Mouse (Mus musculus): Measurements from ENCODE around the gene Fam50a. TPM values are rescaled to one million over a fixed set of nuclear protein-coding genes. Genes with fewer than 3 reads are reported as not detected.
A peak's percentile ranks its signal among the peaks of the same experiment; 100 is the strongest.
"Not testable (repeated sequence)": the region's sequence is repeated elsewhere in the genome, so short reads cannot be mapped to it uniquely, and the experiment has no call there.

Gene Fam50a
- total RNA-seq, 4 experiments from 2014 or later, result 62.3 to 82.0 (median 71.6) TPM

- no peak for DNase-seq
Measured at GRCm38 (mm10) chrX:74330166-74330930, 17.5 kb downstream of the Fam50a start.

GRCm38 (mm10) chrX:74352645-74353466 is 40.0 kb downstream of the Fam50a start:
- DNase-seq, result no peak

DNA sequence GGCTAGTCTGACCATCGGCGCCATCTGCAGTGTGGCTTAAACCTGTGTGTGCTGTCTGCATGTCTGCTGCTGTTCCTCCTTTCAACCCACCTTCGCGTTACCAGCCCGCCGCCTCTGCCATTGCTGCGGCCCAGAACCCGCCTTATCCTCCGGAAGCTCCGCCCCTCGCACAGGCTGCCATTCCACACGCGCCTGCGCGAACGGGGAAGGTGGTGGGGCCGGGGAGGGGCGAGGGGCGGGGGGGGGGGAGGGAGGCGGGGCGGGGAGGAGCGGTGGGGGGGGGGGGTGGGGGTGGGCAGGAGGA is 40.6 kb downstream of the Fam50a start, which contains the start of gene Lage3:
Gene Lage3 (minus strand): TSS at position 152 of the 304 bp plus-strand sequence.
- peak; percentile 73 for DNase-seq

GRCm38 (mm10) chrX:74357069-74357468 is 44.2 kb downstream of the Fam50a start:
- not testable (repeated sequence) for DNase-seq

DNA sequence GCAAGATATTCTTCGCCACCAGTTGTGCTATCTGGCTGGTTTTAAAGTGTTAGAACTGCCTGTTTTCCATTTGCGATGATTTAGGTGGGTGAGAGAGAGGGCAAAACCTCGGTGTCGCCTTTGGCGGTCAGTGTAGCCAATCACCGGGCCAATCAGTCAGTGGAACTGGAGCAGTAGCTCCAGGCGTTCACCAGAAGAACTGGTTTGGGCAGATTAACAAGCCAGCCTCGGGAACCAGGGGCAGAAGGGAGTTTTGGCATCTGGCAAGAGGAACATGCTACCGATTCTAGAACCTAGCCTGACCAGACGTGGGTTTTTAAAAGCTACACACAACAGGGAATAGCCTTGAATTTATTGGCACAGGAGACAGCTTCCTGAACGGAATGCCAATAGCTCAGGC is 46.3 kb downstream of the Fam50a start:
- no peak for DNase-seq

DNA sequence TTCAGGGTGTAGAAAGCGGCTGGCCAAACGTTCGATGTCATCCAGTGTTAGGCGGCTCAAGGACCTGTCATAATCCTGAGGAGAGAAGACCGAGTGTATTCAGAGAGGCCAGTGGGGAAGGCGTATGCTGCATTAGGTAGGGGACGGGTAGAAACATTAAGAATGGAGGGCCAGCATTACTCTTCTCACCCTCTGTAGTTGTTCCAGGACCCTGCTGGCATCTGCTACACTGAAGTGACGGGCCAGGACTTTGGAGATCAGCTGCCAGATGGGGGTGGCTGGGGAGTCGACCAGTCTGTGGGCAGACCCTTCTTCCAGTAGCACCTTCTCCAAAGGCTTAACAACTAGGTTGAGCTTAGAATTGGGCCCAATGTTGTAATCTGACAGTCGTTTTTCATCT is 54.7 kb downstream of the Fam50a start:
- no peak for DNase-seq

- peak; percentile 56 for DNase-seq
Measured at GRCm38 (mm10) chrX:74368209-74368909, 55.5 kb downstream of the Fam50a start.

Small RNAs within 50 kb of the gene (microRNA-seq; reads per million reads assigned to microRNA genes)
- gene Mir7091 (0 to 0.17 reads per million in 2 experiments), gene Mir7092 (0 to 0.18 reads per million in 2 experiments)

Other genes with a start within 250 kb of the Fam50a start
- not detected for gene Opn1mw, start 185.6 kb upstream of the Fam50a start, total RNA-seq (2022)
- gene Mecp2, start 177.7 kb upstream of the Fam50a start, total RNA-seq (2022), result 10 to 100 TPM; 37.8 to 56.5 (median 46.9) TPM
- not detected for gene Tex28, start 145.2 kb upstream of the Fam50a start, total RNA-seq (2022)
- gene Tktl1, start 135.8 kb upstream of the Fam50a start, total RNA-seq (2022), result not detected
- 100 to 1,000 TPM; 133 to 200 (median 168) TPM for gene Flna, start 63.2 kb upstream of the Fam50a start, total RNA-seq (2022)
- gene Emd, start 58.3 kb upstream of the Fam50a start, total RNA-seq (2022), result 10 to 100 TPM; 47.9 to 68.8 (median 57.1) TPM
- 100 to 1,000 TPM; 315 to 542 (median 416) TPM for gene Rpl10, start 42.2 kb upstream of the Fam50a start, total RNA-seq (2022)
- 100 to 1,000 TPM in 2 of 4 experiments, 10 to 100 TPM in 2; 82.9 to 124 (median 103) TPM for gene Taz, start 31.1 kb upstream of the Fam50a start, total RNA-seq (2022)
- 10 to 100 TPM; 16.3 to 28.6 (median 21.8) TPM for gene Dnase1l1, start 30.7 kb upstream of the Fam50a start, total RNA-seq (2022)
- gene Atp6ap1, start 15.9 kb upstream of the Fam50a start, total RNA-seq (2022), result 100 to 1,000 TPM; 246 to 263 (median 258) TPM
- gene Gdi1, start 8.0 kb upstream of the Fam50a start, total RNA-seq (2022), result 100 to 1,000 TPM; 219 to 342 (median 266) TPM
- gene Plxna3, start 16.0 kb downstream of the Fam50a start, total RNA-seq (2022), result 10 to 100 TPM in 3 of 4 experiments, 1 to 10 TPM in 1; 7.2 to 29.6 (median 19.1) TPM
- 10 to 100 TPM; 50.0 to 63.9 (median 53.6) TPM for gene Lage3, start 40.6 kb downstream of the Fam50a start, total RNA-seq (2022)
- 10 to 100 TPM; 65.7 to 68.0 (median 66.7) TPM for gene Ubl4a, start 60.2 kb downstream of the Fam50a start, total RNA-seq (2022)
- 10 to 100 TPM; 22.6 to 29.6 (median 26.1) TPM for gene Slc10a3, start 60.3 kb downstream of the Fam50a start, total RNA-seq (2022)
- gene Fam3a, start 80.2 kb downstream of the Fam50a start, total RNA-seq (2022), result 10 to 100 TPM; 25.4 to 44.8 (median 33.5) TPM
- 100 to 1,000 TPM in 2 of 4 experiments, 10 to 100 TPM in 2; 68.7 to 107 (median 88.8) TPM for gene Ikbkg, start 80.3 kb downstream of the Fam50a start, total RNA-seq (2022)
- 100 to 1,000 TPM; 190 to 204 (median 198) TPM for gene G6pdx, start 116.2 kb downstream of the Fam50a start, total RNA-seq (2022)
- not detected for gene Gm6880, start 168.4 kb downstream of the Fam50a start, total RNA-seq (2022)